Mouse (Mus musculus) MEL (cell line): ENCODE results near the gene Ppfia3. TPM values are rescaled to one million over a fixed set of nuclear protein-coding genes. Genes with fewer than 3 reads are reported as not detected.
A peak's percentile ranks its signal among the peaks of the same experiment; 100 is the strongest.

ENCODE experiments used
- DNase-seq: peaks from one replicate; pipeline ENCODE4 v3.0.0; 2011; ENCODE audit warnings: low read depth, low spot score
- H3K27ac ChIP-seq: 2 replicates; pipeline ENCODE4 v1.5.1; 2012; ENCODE audit warnings: low read depth, mild to moderate bottlenecking, control low read depth, low read length, moderate library complexity; ENCODE audit not compliant: control insufficient read depth
- H3K27me3 ChIP-seq, 2 experiments: fragments of 150-350 bp in 1 of 2; sonication (generic) in 1 of 2; 2 replicates each; pipeline ENCODE4 v1.6.1; 2012; ENCODE audit warnings: low read length in 2 of 2, mild to moderate bottlenecking in 2 of 2, improper control_type of control experiment in 1 of 2, moderate library complexity in 1 of 2; ENCODE audit not compliant: insufficient read depth in 2 of 2, control insufficient read depth in 1 of 2
- H3K36me3 ChIP-seq, 2 experiments: 2 replicates each; pipeline ENCODE4 v1.6.1; 2012 to 2014; ENCODE audit warnings: low read length in 2 of 2, improper control_type of control experiment in 1 of 2, inconsistent platforms in 1 of 2, mild to moderate bottlenecking in 1 of 2; ENCODE audit not compliant: insufficient read depth in 2 of 2, control insufficient read depth in 1 of 2
- H3K4me1 ChIP-seq, 2 experiments: fragments of 150-350 bp in 1 of 2; sonication (generic) in 1 of 2; 2 replicates each; pipeline ENCODE4 v1.6.1; 2012; ENCODE audit warnings: low read length in 2 of 2, improper control_type of control experiment in 1 of 2, mild to moderate bottlenecking in 1 of 2; ENCODE audit not compliant: insufficient read depth in 2 of 2, control insufficient read depth in 1 of 2
- H3K4me3 ChIP-seq, 2 experiments: fragments of 150-350 bp in 1 of 2; sonication (generic) in 1 of 2; 2 replicates each; pipeline ENCODE4 v1.5.1; 2012; ENCODE audit warnings: low read depth in 2 of 2, low read length in 2 of 2, mild to moderate bottlenecking in 2 of 2, moderate library complexity in 2 of 2, control low read depth in 1 of 2, improper control_type of control experiment in 1 of 2; ENCODE audit not compliant: control insufficient read depth in 1 of 2, insufficient read depth in 1 of 2
- H3K79me2 ChIP-seq: 2 replicates; pipeline ENCODE4 v1.6.1; 2012; ENCODE audit warnings: mild to moderate bottlenecking, low read length, moderate library complexity; ENCODE audit not compliant: control insufficient read depth, poor library complexity, insufficient read depth
- H3K9ac ChIP-seq: 2 replicates; pipeline ENCODE4 v1.6.1; 2012; ENCODE audit warnings: low read depth, mild to moderate bottlenecking, control low read depth, low read length, moderate library complexity; ENCODE audit not compliant: control insufficient read depth, poor library complexity, severe bottlenecking
- H3K9me3 ChIP-seq: fragments of 150-350 bp; sonication (generic); replicated peaks from 2 replicates; pipeline ENCODE4 v1.6.1; 2012; ENCODE audit warnings: mild to moderate bottlenecking, low read length, improper control_type of control experiment, moderate library complexity; ENCODE audit not compliant: insufficient read depth
- CHD1 ChIP-seq: IDR thresholded peaks from 2 replicates; pipeline ENCODE4 v1.6.1; 2012; ENCODE audit warnings: low read depth, mild to moderate bottlenecking, inconsistent platforms, low read length, improper control_type of control experiment
- E2F4 ChIP-seq: IDR thresholded peaks from 2 replicates; pipeline ENCODE4 v1.6.1; 2011; ENCODE audit warnings: low read depth, low read length, improper control_type of control experiment, borderline replicate concordance
- HCFC1 ChIP-seq: IDR thresholded peaks from 2 replicates; pipeline ENCODE4 v1.6.1; 2012; ENCODE audit warnings: low read depth, mild to moderate bottlenecking, inconsistent platforms, low read length, improper control_type of control experiment, moderate library complexity
- JUND ChIP-seq: IDR thresholded peaks from 2 replicates; pipeline ENCODE4 v1.6.1; 2011; ENCODE audit warnings: low read depth, mild to moderate bottlenecking, improper control_type of control experiment, low read length
- KAT2A ChIP-seq: conservative IDR thresholded peaks from 2 replicates; pipeline ENCODE4 v1.6.1; 2012; ENCODE audit warnings: low read depth, low read length, improper control_type of control experiment, inconsistent platforms
- MAFK ChIP-seq: IDR thresholded peaks from 2 replicates; pipeline ENCODE4 v1.6.1; 2011; ENCODE audit warnings: low read depth, mild to moderate bottlenecking, low read length, improper control_type of control experiment, borderline replicate concordance
- MXI1 ChIP-seq: IDR thresholded peaks from 2 replicates; pipeline ENCODE4 v1.6.1; 2011; ENCODE audit warnings: mild to moderate bottlenecking, low read depth, low read length, improper control_type of control experiment
- NRF1 ChIP-seq: IDR thresholded peaks from 2 replicates; pipeline ENCODE4 v1.6.1; 2014; ENCODE audit warnings: low read depth, mild to moderate bottlenecking, inconsistent platforms, low read length, improper control_type of control experiment, moderate library complexity; ENCODE audit not compliant: poor library complexity, insufficient read depth, severe bottlenecking
- POLR2A ChIP-seq, 2 experiments: IDR thresholded peaks; 2 replicates each; pipeline ENCODE4 v1.6.1; 2011 to 2012; ENCODE audit warnings: low read length in 2 of 2, mild to moderate bottlenecking in 2 of 2, control low read depth in 1 of 2, improper control_type of control experiment in 1 of 2, low read depth in 1 of 2, moderate library complexity in 1 of 2; ENCODE audit not compliant: control insufficient read depth in 1 of 2, insufficient read depth in 1 of 2, poor library complexity in 1 of 2
- POLR2AphosphoS5 ChIP-seq: IDR thresholded peaks from 2 replicates; pipeline ENCODE4 v1.6.1; 2012; ENCODE audit warnings: low read depth, borderline replicate concordance, mild to moderate bottlenecking, inconsistent platforms, low read length, moderate library complexity, mixed read lengths
- RCOR1 ChIP-seq: IDR thresholded peaks from 2 replicates; pipeline ENCODE4 v1.6.1; 2012; ENCODE audit warnings: low read depth, mild to moderate bottlenecking, inconsistent platforms, low read length, improper control_type of control experiment
- SMC3 ChIP-seq: IDR thresholded peaks from 2 replicates; pipeline ENCODE4 v1.6.1; 2011; ENCODE audit warnings: low read depth, low read length, improper control_type of control experiment
- TBP ChIP-seq: IDR thresholded peaks from 2 replicates; pipeline ENCODE4 v1.8.0; 2011; ENCODE audit warnings: low read depth, low read length, improper control_type of control experiment
- TCF12 ChIP-seq: IDR thresholded peaks from 2 replicates; pipeline ENCODE4 v1.6.1; 2014; ENCODE audit warnings: low read depth, mild to moderate bottlenecking, inconsistent platforms, low read length, improper control_type of control experiment, moderate library complexity
- USF2 ChIP-seq, 2 experiments: IDR thresholded peaks; 2 replicates each; pipeline ENCODE4 v1.6.1; 2011 to 2012; ENCODE audit warnings: improper control_type of control experiment in 2 of 2, low read length in 2 of 2, borderline replicate concordance in 1 of 2, inconsistent platforms in 1 of 2, low read depth in 1 of 2, mild to moderate bottlenecking in 1 of 2; ENCODE audit not compliant: insufficient read depth in 1 of 2
- ZKSCAN1 ChIP-seq: IDR thresholded peaks from 2 replicates; pipeline ENCODE4 v1.6.1; 2012; ENCODE audit warnings: low read depth, mild to moderate bottlenecking, inconsistent platforms, low read length, improper control_type of control experiment, moderate library complexity
- ZMIZ1 ChIP-seq: IDR thresholded peaks from 2 replicates; pipeline ENCODE4 v1.6.1; 2012; ENCODE audit warnings: low read depth, mild to moderate bottlenecking, inconsistent platforms, low read length, improper control_type of control experiment, moderate library complexity
- polyA plus RNA-seq, 2 experiments: library from polyadenylated mRNA; stranded (reverse) in 1 of 2; unstranded in 1 of 2; fragments of >175 nt in 1 of 2; fragments of >200 nt in 1 of 2; gene quantifications; 2 replicates each; pipeline versions ENCODE4 v1.2.1 to v1.2.4; 2012; ENCODE audit warnings: low replicate concordance in 2 of 2, low read depth in 1 of 2; ENCODE audit not compliant: insufficient read length in 2 of 2, insufficient read depth in 1 of 2, missing spikeins in 1 of 2
- total RNA-seq: library from RNA; depleted of rRNA; stranded (reverse); fragments of 300-350 nt; gene quantifications from 2 replicates; pipeline ENCODE4 v1.2.3, GENCODE M21; 2012; rRNA removed

The Ppfia3 gene
- 3.0 and 3.4 TPM in 2 replicates for total RNA-seq
- polyA plus RNA-seq, result 1 to 10 TPM in 1 of 2 experiments, not detected in 1; 5.9 TPM

DNA sequence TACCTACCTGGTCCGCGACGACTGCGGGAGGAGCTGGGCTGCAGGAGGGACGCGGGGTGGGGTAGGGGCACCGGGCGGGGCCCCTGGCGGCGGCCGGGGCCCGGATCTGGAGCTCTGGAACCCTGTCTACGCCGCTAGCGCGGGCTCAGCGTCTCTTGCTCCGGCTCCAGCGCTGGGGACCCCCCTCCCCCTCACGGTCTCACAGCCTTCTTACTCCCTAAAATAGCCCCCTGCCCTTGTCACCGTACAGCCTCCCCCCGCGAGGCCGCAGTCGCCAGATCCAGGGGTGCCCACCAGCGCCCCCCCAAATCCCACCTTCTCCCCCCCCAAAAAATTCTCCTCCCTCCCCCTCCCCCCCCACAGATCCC, at the start of gene Ppfia3:
TSS of gene Ppfia3 (minus strand) at position 368 of the 368 bp plus-strand sequence.
- DNase-seq, result no peak
- H3K9me3 ChIP-seq, result no peaks in the 10 kb centered on the region
- TF ChIP-seq USF2 (IDR thresholded peaks at IDR 0.05; ENCODE audit: borderline replicate concordance in 1 of 2, insufficient read depth in 1 of 2, low read depth in 1 of 2, low read length in 2 of 2) (no peak), HCFC1 (0 out of 2 replicates have a peak, but pooled peaks have one; percentile 10)
- peak within 1 kb of the TSS; percentile 82 for H3K9ac ChIP-seq
- H3K4me3 ChIP-seq, result peak within 1 kb of the TSS; percentile 82 to 96
- H3K4me1 ChIP-seq, result peaks cover 6 to 31% of the 10 kb centered on the region in 2 experiments
- no peaks in the 10 kb centered on the region for H3K27me3 ChIP-seq
- no peaks in the 10 kb centered on the region; the same call in 1 of the 2 replicates for H3K79me2 ChIP-seq
- peak within 1 kb of the TSS; percentile 72 for H3K27ac ChIP-seq
- peaks cover 0 to 13% of the 10 kb centered on the region in 2 experiments; a peak in 1 of 4 replicates for H3K36me3 ChIP-seq

DNA sequence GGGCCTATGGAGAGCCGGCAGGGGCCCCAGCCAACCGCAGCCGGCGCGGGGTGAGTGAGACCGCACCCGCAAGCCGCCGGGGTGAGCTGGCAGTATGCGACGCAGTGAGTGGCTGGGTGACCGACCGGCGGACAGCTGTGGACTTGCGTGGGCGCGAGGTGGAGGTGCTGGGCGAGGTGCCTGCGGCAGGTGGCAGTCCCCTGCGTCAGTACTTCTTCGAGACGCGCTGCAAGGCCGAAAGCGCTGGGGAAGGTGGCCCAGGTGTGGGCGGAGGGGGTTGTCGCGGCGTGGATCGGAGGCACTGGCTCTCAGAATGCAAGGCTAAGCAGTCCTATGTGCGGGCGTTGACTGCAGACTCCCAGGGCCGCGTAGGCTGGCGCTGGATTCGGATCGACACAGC, 48.8 kb upstream of the Ppfia3 start:
- H3K27ac ChIP-seq, result no peak overlapping the region
- no peaks in the 10 kb centered on the region; a peak in 1 of 4 replicates for H3K36me3 ChIP-seq
- no peaks in the 10 kb centered on the region; the same call in 1 of the 2 replicates for H3K79me2 ChIP-seq
- H3K27me3 ChIP-seq, result peaks cover 0 to 3% of the 10 kb centered on the region in 2 experiments; a peak in 2 of 4 replicates
- H3K4me1 ChIP-seq, result peaks cover 6 to 7% of the 10 kb centered on the region in 2 experiments; a peak in 2 of 4 replicates
- H3K9me3 ChIP-seq, result no peaks in the 10 kb centered on the region
- H3K4me3 ChIP-seq, result no peak overlapping the region
- DNase-seq, result no peak
- H3K9ac ChIP-seq, result no peak overlapping the region
- no peak for TF ChIP-seq RCOR1
- no peak for TF ChIP-seq POLR2AphosphoS5
- TF ChIP-seq ZMIZ1, result no peak
- TF ChIP-seq E2F4, result no peak
- TF ChIP-seq JUND, result no peak
- no peak for TF ChIP-seq ZKSCAN1
- no peak for TF ChIP-seq MXI1
- no peak for TF ChIP-seq NRF1
- no peak for TF ChIP-seq TBP
- no peak for TF ChIP-seq MAFK

DNA sequence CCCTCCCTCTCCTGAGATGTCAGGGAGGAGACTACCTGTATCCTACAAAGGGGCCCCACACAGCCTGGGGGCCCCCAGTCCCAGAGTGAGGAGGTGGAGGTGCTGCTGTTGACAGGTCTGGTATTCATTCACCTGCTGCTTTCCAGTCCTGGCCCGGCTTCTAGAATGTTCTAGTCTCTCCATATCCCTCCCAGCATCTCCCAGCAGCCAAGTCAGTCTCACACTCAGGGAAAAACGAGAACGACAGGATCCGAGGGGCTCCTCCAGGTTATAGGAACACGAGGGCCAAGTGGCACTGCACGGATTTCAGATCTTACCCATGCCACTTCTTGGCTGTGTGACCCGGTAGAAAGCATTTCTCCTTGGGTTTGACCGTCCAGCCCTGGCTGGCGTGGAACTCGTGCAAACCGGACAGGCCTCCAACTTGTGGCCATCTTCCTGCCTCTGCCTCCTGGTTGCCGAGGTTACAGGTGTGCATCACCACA, 48.0 kb upstream of the Ppfia3 start:
- Histone ChIP-seq H3K4me3 (no peak overlapping the region), H3K4me1 (peaks cover 6 to 7% of the 10 kb centered on the region in 2 experiments; a peak in 2 of 4 replicates), H3K9me3 (no peaks in the 10 kb centered on the region), H3K27me3 (peaks cover 0 to 3% of the 10 kb centered on the region in 2 experiments; a peak in 2 of 4 replicates), H3K79me2 (no peaks in the 10 kb centered on the region; the same call in 1 of the 2 replicates), H3K9ac (no peak overlapping the region), H3K27ac (no peak overlapping the region), H3K36me3 (no peaks in the 10 kb centered on the region; a peak in 1 of 4 replicates)
- TF ChIP-seq JUND (no peak), TCF12 (no peak), SMC3 (no peak), POLR2A (IDR thresholded peaks at IDR 0.05; ENCODE audit: control insufficient read depth in 1 of 2, insufficient read depth in 1 of 2, low read depth in 1 of 2, low read length in 2 of 2, poor library complexity in 1 of 2) (no peak), KAT2A (no peak), CHD1 (no peak)
- no peak for DNase-seq
